Mouse (Mus musculus) ES-E14 (cell line): ENCODE results near the gene Fam53a.

Experiments used
- CHD2 ChIP-seq: IDR thresholded peaks from 2 replicates; pipeline ENCODE4 v1.6.1; 2014; ENCODE audit warnings: mild to moderate bottlenecking, low read depth, low read length, inconsistent platforms
- HCFC1 ChIP-seq: IDR thresholded peaks from 2 replicates; pipeline ENCODE4 v1.6.1; 2012; ENCODE audit warnings: low read length, inconsistent platforms, borderline replicate concordance; ENCODE audit not compliant: insufficient read depth
- MAFK ChIP-seq: IDR thresholded peaks from 2 replicates; pipeline ENCODE4 v1.6.1; 2014; ENCODE audit warnings: mild to moderate bottlenecking, low read depth, low read length, inconsistent platforms; ENCODE audit not compliant: insufficient read depth
- ZC3H11A ChIP-seq: IDR thresholded peaks from 2 replicates; pipeline ENCODE4 v1.6.1; 2012; ENCODE audit warnings: low read depth, mild to moderate bottlenecking, inconsistent platforms, low read length, borderline replicate concordance

GRCm38 (mm10) chr5:33658664-33659050 lies 29.2 kb upstream of the Fam53a start:
- no peak for TF ChIP-seq CHD2
- no peak for TF ChIP-seq HCFC1
- TF ChIP-seq MAFK: no peak
- no peak for TF ChIP-seq ZC3H11A
